Mouse (Mus musculus) cerebellum, adult 2 months (tissue): ENCODE measurements at regions not wholly inside any gene's neighbourhood (a gene's known extent, or its start where the extent isn't known, plus 50 kb on each side); places are given as distances from the start of the nearest gene placed in this dataset.

Experiments
- CTCF ChIP-seq: fragments of 200-500 bp; IDR thresholded peaks from 2 replicates; pipeline ENCODE4 v1.5.1; 2011; ENCODE audit warnings: low read depth, mild to moderate bottlenecking, control low read depth, low read length, moderate library complexity, borderline replicate concordance; ENCODE audit not compliant: insufficient read depth
- POLR2A ChIP-seq: fragments of 200-500 bp; IDR thresholded peaks from 2 replicates; pipeline ENCODE4 v1.6.1; 2011; ENCODE audit warnings: low read length, control low read depth, borderline replicate concordance; ENCODE audit not compliant: insufficient read depth

DNA sequence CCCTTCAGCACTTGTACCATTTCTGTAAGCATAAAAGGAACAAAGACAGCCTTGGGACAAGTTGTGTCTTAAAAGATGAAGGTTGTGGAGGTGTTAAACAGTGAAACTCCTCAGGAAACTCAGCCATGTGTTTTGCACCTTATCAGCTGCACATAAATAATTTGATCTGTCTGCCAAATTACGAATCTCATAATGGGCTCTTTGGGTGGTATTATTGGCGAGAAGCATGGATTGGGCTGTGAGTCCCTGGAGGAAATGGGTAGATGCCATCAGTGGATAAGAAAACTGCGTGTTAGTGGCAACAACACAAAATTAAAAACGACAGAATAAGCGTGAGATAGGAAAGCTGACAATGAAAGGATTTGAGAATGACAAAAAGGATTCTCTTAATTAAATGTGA is 165.4 kb upstream of the Clec14a start:
- TF ChIP-seq POLR2A (no peak), CTCF (no peak)
